Mouse (Mus musculus) heart, embryonic 15.5 days (tissue): ENCODE measurements around the gene Rasgrp4. TPM values are rescaled to one million over a fixed set of nuclear protein-coding genes. Genes with fewer than 3 reads are reported as not detected.
A peak's percentile ranks its signal among the peaks of the same experiment; 100 is the strongest.

Source experiments
- ATAC-seq: fragments of 200-750 bp; cut with Nextera tagmentation; replicated peaks from 2 replicates; pipeline ENCODE4 v1.8.0; 2017; ENCODE audit warnings: low read depth, moderate TSS enrichment; ENCODE audit not compliant: insufficient number of reproducible peaks, insufficient read depth, low FRiP score
- H3K27ac ChIP-seq: fragments of 300-500 bp; sonication (generic); 2 replicates; pipeline ENCODE4 v1.5.1; 2015; ENCODE audit warnings: mild to moderate bottlenecking, inconsistent platforms
- H3K27me3 ChIP-seq: fragments of 300-500 bp; sonication (generic); 2 replicates; pipeline ENCODE4 v1.6.1; 2015; ENCODE audit warnings: inconsistent platforms
- H3K36me3 ChIP-seq: fragments of 300-500 bp; sonication (generic); 2 replicates; pipeline ENCODE4 v1.6.1; 2015; ENCODE audit warnings: mild to moderate bottlenecking, inconsistent platforms
- H3K4me1 ChIP-seq: fragments of 300-500 bp; sonication (generic); replicated peaks from 2 replicates; pipeline ENCODE4 v1.6.1; 2015; ENCODE audit warnings: inconsistent platforms
- H3K4me2 ChIP-seq: fragments of 300-500 bp; sonication (generic); 2 replicates; pipeline ENCODE4 v1.6.1; 2015; ENCODE audit warnings: inconsistent platforms, mild to moderate bottlenecking, moderate library complexity
- H3K4me3 ChIP-seq: fragments of 300-500 bp; sonication (generic); 2 replicates; pipeline ENCODE4 v1.5.1; 2015; ENCODE audit warnings: mild to moderate bottlenecking, inconsistent platforms
- H3K9ac ChIP-seq: fragments of 300-500 bp; sonication (generic); 2 replicates; pipeline ENCODE4 v1.6.1; 2015; ENCODE audit warnings: mild to moderate bottlenecking, inconsistent platforms
- H3K9me3 ChIP-seq: fragments of 300-500 bp; sonication (generic); replicated peaks from 2 replicates; pipeline ENCODE4 v1.6.1; 2016; ENCODE audit warnings: inconsistent platforms
- WGBS: fragments of 180-500 bp; shearing (Covaris S2); methylation state at CpG from one replicate; pipeline ENCODE4 v1.1.7; 2015; ENCODE audit warnings: mixed read lengths; 5-methylcytosine and 5-hydroxymethylcytosine counted together
- polyA plus RNA-seq: library from polyadenylated mRNA; unstranded; fragments of >200 nt; fragmentation: Nextera tagmentation; extraction: Ambion mirVana; gene quantifications from 2 replicates; pipeline ENCODE4 v1.2.1, GENCODE M21; 2015

Gene Rasgrp4
- polyA plus RNA-seq, 1 experiment from 2014 or later = 0.39 TPM

DNA sequence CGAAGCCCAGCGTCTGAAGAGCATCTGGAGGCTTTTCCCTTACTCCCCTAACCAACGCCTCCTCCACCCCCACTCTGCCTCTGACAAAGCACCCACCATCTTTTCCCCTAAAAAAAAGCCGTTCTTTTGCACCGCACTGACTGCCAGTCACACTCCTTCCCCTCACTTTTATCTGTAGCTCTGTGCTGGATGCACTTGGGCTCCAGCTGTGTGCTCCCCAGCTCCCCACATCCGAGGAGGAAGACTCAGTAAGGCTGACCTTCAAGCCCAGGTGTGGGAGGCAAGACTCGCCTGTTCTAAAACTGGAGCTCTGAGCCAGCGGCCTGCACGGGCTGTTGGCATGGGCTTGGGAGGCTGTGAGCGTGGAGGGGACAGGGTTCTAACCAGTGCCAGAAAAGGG lies 16.8 kb downstream of the Rasgrp4 start:
- no peak for ATAC-seq

DNA sequence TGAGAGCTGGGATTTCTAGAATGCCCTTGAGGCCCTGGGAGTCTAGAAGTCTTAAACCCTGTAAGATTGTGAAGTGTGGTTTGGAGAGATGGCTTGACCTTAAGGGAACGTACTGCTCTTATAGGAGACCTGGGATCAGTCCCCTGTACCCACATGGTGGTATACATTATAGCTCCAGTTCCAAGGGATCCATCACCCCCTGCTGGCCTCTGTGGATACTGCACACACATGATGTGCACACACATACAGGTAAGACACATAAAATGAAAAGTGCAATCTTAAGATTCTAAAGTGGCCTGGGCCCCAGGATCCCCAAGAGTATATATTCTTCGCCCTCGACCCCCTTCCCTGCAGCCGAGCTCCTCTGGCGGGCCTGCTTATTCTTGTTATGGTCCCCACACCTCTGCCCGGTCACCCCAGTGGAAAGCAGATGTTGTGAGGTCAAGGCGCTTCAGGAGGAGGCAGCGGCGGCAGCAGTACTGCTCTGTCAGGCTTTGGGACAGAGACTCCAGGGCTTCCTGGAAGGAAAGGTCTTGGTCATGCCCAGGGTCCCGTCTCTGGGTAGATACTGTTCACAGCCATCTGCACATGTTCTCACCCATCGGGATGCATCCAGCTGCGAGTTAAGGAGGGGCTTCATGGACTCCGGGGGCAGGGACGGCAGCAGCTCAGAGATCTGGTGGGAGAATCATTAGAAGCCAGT lies 19.5 kb downstream of the Rasgrp4 start:
- Histone ChIP-seq H3K27ac (no peak overlapping the region), H3K9ac (no peak overlapping the region), H3K4me3 (no peak overlapping the region), H3K27me3 (peaks cover 25% of the 10 kb centered on the region), H3K9me3 (no peaks in the 10 kb centered on the region), H3K4me2 (no peak overlapping the region), H3K36me3 (peaks cover 7% of the 10 kb centered on the region; the same call in 1 of the 2 replicates), H3K4me1 (peaks cover 10% of the 10 kb centered on the region)
- ATAC-seq = no peak
- 91% methylated on average over 14 of the region's 14 CpGs for WGBS

More for the DNA sequence above, 16.8 kb downstream of the Rasgrp4 start:
- Histone ChIP-seq H3K9me3 (no peaks in the 10 kb centered on the region), H3K4me2 (no peak overlapping the region), H3K36me3 (peaks cover 7% of the 10 kb centered on the region; the same call in 1 of the 2 replicates), H3K4me3 (no peak overlapping the region), H3K9ac (no peak overlapping the region), H3K4me1 (peaks cover 8% of the 10 kb centered on the region), H3K27me3 (peaks cover 7% of the 10 kb centered on the region; the same call in 1 of the 2 replicates), H3K27ac (no peak overlapping the region)
- 53% methylated on average over 10 of the region's 10 CpGs for WGBS

DNA sequence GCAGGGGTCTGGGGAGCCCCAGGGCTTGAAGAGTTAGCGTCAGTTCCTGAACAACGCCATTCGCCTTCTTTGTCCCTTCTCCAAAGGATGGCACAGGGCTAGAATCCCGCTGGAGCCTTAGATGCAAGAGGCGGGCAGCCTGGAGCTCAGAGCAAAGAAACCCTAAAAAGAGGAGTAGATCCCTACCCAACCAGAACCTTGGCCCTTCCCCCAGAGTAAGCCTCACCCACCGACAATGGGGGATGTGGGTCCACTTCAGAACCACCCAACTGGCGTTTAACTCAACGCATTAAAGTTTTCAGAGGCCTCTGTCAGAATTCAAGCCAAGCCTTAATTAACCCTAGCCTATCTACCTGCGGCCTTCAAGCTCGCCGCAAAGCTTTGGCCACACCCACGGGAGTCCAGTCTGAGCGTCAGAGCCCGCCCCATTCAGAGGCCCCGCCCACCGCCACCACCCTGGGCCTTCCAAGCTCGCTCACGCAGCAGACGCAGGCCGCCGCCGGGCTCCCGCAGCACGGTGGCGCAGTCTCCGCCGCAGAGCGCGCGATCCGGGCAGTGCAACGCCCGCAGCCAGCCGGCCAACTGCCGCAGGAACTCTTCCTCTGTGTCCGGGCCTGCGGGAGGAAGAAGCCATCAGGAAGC lies 20.7 kb downstream of the Rasgrp4 start:
- H3K4me3 ChIP-seq = peak overlapping the region; percentile 87
- peak overlapping the region; percentile 86 for H3K27ac ChIP-seq
- peak; percentile 85 for ATAC-seq

DNA sequence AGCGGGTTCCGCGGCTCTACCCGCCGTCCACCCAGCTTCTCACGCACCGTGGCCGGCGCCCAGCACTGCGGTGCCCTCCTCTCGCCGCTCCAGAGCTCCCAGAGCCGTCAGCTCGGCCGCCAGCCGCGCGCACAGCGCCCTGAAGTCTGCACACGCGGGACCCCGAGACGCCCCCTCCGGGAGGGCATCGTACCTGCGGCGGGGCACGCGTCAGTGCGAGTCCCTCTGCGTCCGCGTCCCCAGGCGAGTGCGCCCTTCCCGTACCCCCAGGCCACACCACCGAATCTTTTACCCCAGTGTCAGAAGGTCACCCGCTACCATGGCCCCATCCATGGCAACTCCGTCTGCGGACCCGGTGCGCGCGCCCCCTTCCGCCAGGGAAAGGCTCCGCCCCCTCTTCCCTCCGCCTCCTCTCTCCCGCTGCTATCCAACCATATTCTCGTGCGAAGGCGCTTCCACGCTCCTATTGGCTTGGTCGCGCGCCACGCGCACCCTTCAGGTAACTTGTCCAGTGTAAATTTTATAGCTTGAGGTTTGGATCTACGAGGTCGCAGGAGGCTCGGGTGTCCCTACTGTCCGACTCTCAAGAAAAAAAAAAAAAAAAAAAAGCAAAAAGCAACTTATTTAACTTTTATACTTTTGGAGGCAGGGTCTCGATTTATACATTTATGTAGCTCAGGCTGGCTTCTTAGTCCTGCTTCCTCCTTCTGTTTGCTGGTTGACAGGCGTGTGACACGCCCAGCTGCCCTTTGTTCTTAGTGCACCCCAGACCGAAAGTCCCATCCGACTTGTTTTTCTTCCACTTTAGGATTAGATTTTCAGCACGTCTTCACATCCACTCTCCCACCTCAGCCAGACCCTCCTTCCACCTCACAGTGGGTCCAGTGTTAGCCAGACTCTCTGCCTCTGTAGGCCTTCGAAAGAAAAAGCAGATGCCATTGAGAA lies 21.5 kb downstream of the Rasgrp4 start, which contains the start of gene Fam98c:
Gene Fam98c (minus strand): TSS at position 397 of the 945 bp plus-strand sequence.
- Histone ChIP-seq H3K36me3 (peaks cover 7% of the 10 kb centered on the region; the same call in 1 of the 2 replicates), H3K9me3 (no peaks in the 10 kb centered on the region), H3K27ac (peak within 1 kb of the TSS; percentile 86), H3K27me3 (peaks cover 32% of the 10 kb centered on the region), H3K9ac (peak within 1 kb of the TSS; percentile 76), H3K4me3 (peak within 1 kb of the TSS; percentile 87), H3K4me2 (peak within 1 kb of the TSS; percentile 94), H3K4me1 (peaks cover 10% of the 10 kb centered on the region)
- WGBS = 3% methylated on average over 68 of the region's 68 CpGs
- peak; percentile 81 for ATAC-seq

More for the DNA sequence above, 20.7 kb downstream of the Rasgrp4 start:
- H3K4me1 ChIP-seq = peaks cover 10% of the 10 kb centered on the region
- peak overlapping the region; percentile 76 for H3K9ac ChIP-seq
- H3K4me2 ChIP-seq = peak overlapping the region; percentile 94
- H3K27me3 ChIP-seq = peaks cover 34% of the 10 kb centered on the region
- 8% methylated on average over 35 of the region's 37 CpGs for WGBS
- H3K36me3 ChIP-seq = peaks cover 7% of the 10 kb centered on the region; the same call in 1 of the 2 replicates
- H3K9me3 ChIP-seq = no peaks in the 10 kb centered on the region

DNA sequence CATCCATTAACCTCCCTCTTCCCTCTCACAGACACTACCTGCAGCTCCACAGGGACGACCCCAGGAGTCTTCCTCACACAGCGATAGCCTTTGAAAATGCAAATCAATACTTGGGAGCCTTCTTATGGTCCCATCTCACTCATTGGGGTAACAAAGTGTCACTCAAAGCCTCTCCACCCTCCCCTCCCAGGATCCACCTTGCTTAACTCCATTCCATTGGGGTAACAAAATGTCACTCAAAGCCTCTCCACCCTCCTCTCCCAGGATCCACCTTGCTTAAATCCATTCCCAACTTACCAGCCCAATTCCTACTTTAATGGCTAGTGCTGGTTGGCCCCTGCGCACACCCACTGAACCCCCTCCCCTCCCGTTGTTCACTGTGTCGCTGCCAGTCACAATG lies 23.6 kb downstream of the Rasgrp4 start:
- 2% methylated on average over 5 of the region's 5 CpGs for WGBS
- Histone ChIP-seq H3K9ac (no peak overlapping the region), H3K4me2 (no peak overlapping the region), H3K4me1 (peaks cover 17% of the 10 kb centered on the region), H3K36me3 (peaks cover 7% of the 10 kb centered on the region), H3K4me3 (no peak overlapping the region), H3K27me3 (peaks cover 27% of the 10 kb centered on the region), H3K27ac (no peak overlapping the region), H3K9me3 (no peaks in the 10 kb centered on the region)
- no peak for ATAC-seq

DNA sequence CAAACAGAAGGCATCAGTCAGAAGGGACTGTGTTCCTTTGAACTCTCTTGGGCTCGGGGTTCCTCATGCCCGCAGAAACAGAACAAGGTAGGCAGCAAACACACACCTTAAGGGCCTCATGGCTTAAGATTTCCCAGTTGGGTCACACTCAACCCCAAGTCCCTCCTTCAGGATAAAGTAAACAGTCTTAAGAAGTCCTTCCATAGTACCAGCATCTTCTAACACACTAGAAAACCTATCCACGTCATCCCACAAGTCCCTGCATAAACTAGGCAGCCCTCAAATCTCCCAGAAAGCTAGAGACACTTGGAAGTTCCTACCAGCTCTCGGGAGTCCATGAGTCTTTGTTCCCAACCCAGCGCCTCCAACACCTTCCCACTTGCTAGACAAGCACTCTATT lies 27.6 kb downstream of the Rasgrp4 start:
- no peak overlapping the region for H3K4me2 ChIP-seq
- peaks cover 27% of the 10 kb centered on the region for H3K27me3 ChIP-seq

DNA sequence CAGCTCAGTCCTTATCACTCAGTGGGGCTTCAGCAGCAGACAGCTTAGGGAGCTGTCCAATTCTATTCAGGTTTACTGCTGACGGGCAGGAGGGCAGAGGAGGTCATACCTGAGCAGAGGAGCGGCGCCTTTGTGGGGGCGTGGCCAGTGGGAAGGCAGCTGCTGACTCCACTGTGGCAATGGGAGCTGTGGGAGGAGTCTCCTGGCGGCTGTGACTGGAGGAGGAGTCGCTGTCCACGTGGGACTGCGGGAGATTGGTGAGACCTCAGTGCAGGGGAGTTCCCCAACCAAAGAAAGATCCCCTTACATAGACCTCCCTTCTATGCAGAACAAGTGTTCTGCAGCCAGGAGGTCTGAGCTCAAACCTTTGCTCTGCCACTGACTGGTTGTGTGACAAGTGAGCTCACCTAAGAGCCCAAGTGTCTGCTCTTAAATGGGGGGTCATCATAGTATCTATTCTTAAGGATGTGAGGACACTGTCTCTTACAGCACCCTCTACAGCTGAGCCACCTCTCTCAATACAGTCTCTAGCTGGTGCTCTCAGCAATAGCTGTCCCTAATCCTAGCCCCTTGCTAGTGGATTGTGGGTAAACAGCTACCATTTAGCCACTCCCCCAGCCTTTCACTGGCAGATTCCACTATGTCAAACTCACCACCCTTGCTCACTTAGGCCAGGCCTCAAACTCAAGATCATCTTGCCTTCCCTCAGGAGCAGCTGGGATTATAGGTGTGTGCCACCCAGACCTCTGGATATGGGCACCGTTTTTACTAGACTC lies 28.3 kb downstream of the Rasgrp4 start:
- 12% methylated on average over 9 of the region's 9 CpGs for WGBS
- Histone ChIP-seq H3K9ac (no peak overlapping the region), H3K4me3 (no peak overlapping the region), H3K27ac (no peak overlapping the region), H3K9me3 (no peaks in the 10 kb centered on the region), H3K27me3 (peaks cover 25% of the 10 kb centered on the region), H3K4me1 (peaks cover 7% of the 10 kb centered on the region), H3K4me2 (no peak overlapping the region), H3K36me3 (no peaks in the 10 kb centered on the region; the same call in 1 of the 2 replicates)
- ATAC-seq = no peak; the same call in 1 of the 2 replicates

More for the DNA sequence above, 27.6 kb downstream of the Rasgrp4 start:
- ATAC-seq = no peak
- WGBS = 64% methylated on average over 5 of the region's 5 CpGs
- Histone ChIP-seq H3K27ac (no peak overlapping the region), H3K4me1 (peaks cover 7% of the 10 kb centered on the region), H3K9me3 (no peaks in the 10 kb centered on the region), H3K9ac (no peak overlapping the region), H3K36me3 (no peaks in the 10 kb centered on the region; the same call in 1 of the 2 replicates), H3K4me3 (no peak overlapping the region)

DNA sequence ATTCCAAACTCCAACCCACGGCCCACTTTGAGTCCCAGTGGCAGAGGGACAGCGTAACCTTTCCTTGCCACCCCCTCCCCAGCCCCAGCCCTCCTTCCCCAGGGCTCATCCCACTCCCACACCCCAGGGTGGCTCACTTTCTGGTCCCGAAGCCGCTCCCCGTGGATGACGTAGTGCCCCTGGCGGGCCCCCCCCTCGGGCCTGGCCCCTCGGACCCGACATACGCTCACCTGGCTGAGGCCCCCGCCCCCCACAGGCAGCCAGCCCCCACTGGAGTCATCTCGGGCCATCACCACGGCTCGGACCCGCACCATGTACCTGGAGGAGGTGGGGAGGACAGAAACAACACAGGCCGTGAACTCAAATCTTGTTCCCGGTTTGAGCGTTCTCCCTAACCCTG lies 33.0 kb downstream of the Rasgrp4 start:
- Histone ChIP-seq H3K4me1 (peaks cover 47% of the 10 kb centered on the region), H3K4me2 (0 out of 2 replicates have a peak overlapping the region, but pooled peaks have one; percentile 10), H3K27ac (no peak overlapping the region), H3K4me3 (no peak overlapping the region), H3K9me3 (no peaks in the 10 kb centered on the region), H3K9ac (no peak overlapping the region), H3K36me3 (no peaks in the 10 kb centered on the region), H3K27me3 (peaks cover 35% of the 10 kb centered on the region)
- WGBS = 27% methylated on average over 19 of the region's 19 CpGs
- no peak for ATAC-seq

DNA sequence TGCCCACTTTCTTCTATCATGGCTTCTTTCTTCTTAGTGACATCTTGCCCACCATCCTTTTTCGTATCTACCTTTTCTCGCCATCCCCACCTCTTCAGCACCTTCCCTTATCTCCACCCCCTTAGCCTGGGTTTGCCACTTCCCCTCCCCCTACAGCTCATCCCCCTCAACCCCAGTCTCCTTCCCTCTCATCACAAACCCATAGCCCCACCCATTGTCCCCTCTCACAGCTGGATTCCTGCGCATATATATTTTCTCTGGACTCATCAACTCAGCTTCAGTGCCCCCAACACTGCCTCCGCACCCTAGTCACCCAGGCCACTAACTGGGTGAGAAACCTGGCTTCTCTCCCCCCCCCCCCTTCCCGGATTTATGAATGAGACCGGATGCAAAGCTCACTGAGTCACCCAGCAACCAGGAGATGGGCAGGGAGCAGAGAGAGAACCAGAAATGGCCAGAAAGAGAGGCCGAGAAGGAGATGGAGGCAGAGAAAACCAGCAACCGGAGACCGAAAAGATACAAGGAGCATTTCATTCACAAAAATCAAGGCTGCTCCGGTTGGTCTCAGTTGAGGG lies 33.6 kb downstream of the Rasgrp4 start:
- H3K9ac ChIP-seq = 0 out of 2 replicates have a peak overlapping the region, but pooled peaks have one; percentile 60

DNA sequence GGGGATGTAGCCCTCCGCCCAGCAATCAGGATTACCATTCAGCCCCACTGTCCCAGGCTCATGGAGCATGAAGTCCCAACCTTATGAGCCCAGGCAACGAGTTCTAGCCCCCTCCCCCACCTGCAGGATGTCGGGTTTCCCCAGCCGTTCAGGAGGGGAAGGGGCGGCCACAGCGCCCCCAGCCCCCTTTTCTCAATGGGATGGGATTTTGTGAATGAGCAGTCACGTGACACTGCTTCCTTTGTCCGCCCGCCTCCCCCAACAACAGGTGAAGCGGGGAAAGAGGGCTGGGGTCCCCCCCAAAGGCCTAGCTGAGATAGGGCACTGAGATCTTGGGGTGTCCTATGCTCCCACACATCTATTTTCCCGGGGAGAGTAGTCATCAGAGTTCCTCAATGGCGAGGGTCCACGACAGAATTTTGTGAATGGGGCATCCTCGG lies 34.2 kb downstream of the Rasgrp4 start:
- Histone ChIP-seq H3K36me3 (peaks cover 8% of the 10 kb centered on the region), H3K4me2 (peak overlapping the region; percentile 88), H3K4me1 (peaks cover 42% of the 10 kb centered on the region), H3K4me3 (peak overlapping the region; percentile 62), H3K9me3 (no peaks in the 10 kb centered on the region), H3K27ac (no peak overlapping the region), H3K9ac (peak overlapping the region; percentile 60; the same call in 1 of the 2 replicates), H3K27me3 (peaks cover 47% of the 10 kb centered on the region)
- under 1% methylated on average over 14 of the region's 14 CpGs for WGBS
- ATAC-seq = no peak

More for the DNA sequence above, 33.6 kb downstream of the Rasgrp4 start:
- H3K4me1 ChIP-seq = peaks cover 43% of the 10 kb centered on the region
- no peak for ATAC-seq
- H3K27me3 ChIP-seq = peaks cover 41% of the 10 kb centered on the region
- no peaks in the 10 kb centered on the region for H3K9me3 ChIP-seq
- WGBS = 5% methylated on average over 10 of the region's 10 CpGs
- H3K4me3 ChIP-seq = peak overlapping the region; percentile 62
- no peak overlapping the region for H3K27ac ChIP-seq
- H3K4me2 ChIP-seq = peak overlapping the region; percentile 88
- H3K36me3 ChIP-seq = peaks cover 2% of the 10 kb centered on the region; the same call in 1 of the 2 replicates
